In genomic region chr6:42356913-42357312, GRCm38 (mm10) we compare ENCODE assay signal across 38 mouse cellular contexts. TPM values are rescaled to one million over a fixed set of nuclear protein-coding genes. Genes with fewer than 3 reads are reported as not detected.
A peak's percentile ranks its signal among the peaks of the same experiment; 100 is the strongest.
DNase-seq lines count a peak whose midpoint lies in the region; ATAC-seq lines count a peak whose summit lies in the region.
"Had no signal": no experiment of that assay in that cellular context is flagged by ENCODE, and none has a peak within 500 bp of the region (broad histone marks: within the 10 kb centered on the region; RNA-seq: fewer than 3 reads in every experiment).

No protein-coding gene starts in this region.

- intact Hi-C loops in heart, postnatal 14 days (cut with DNase I): loop anchor here (2.0 kb wide), 1 partner anchor 14 kb away; no protein-coding TSS in a partner anchor

- H3K4me2 ChIP-seq in heart, embryonic 13.5 days: no peak overlapping the region
- H3K4me2 ChIP-seq in intestine, embryonic 15.5 days (replicated peaks): no peak overlapping the region
- H3K4me2 ChIP-seq in stomach, embryonic 14.5 days (replicated peaks; ENCODE audit: low read depth, low read length): no peak overlapping the region
- H3K4me2 ChIP-seq in kidney, embryonic 16.5 days (replicated peaks; ENCODE audit: low read depth, low read length): no peak overlapping the region
- H3K4me2 ChIP-seq in kidney, embryonic 14.5 days (replicated peaks; ENCODE audit: low read depth, low read length): no peak overlapping the region
- H3K4me2 ChIP-seq: forebrain, embryonic 13.5 days; kidney, embryonic 15.5 days; limb, embryonic 12.5 days; liver, embryonic 15.5 days; lung, embryonic 14.5 days; midbrain, embryonic 15.5 days had no signal

- no peak overlapping the region for H3K4me3 ChIP-seq in heart, embryonic 13.5 days
- H3K4me3 ChIP-seq in intestine, embryonic 15.5 days (replicated peaks): no peak overlapping the region
- H3K4me3 ChIP-seq in stomach, embryonic 14.5 days (ENCODE audit: low read depth, low read length): no peak overlapping the region
- H3K4me3 ChIP-seq in kidney, embryonic 16.5 days (ENCODE audit: low read length): no peak overlapping the region
- H3K4me3 ChIP-seq in kidney, embryonic 14.5 days (ENCODE audit: low read length): no peak overlapping the region
- H3K4me3 ChIP-seq: forebrain, embryonic 13.5 days; kidney, embryonic 15.5 days; layer of hippocampus, adult 2 months; left cerebral cortex, adult 2 months; limb, embryonic 12.5 days; liver, embryonic 15.5 days; midbrain, embryonic 10.5 days; midbrain, embryonic 15.5 days had no signal

- DNase-seq in heart, postnatal 14 days: no peak
- peak; percentile 9 for DNase-seq in R1 (ENCODE audit: low read depth, low spot score)
- DNase-seq: adrenal gland, adult 2 months; B cell, adult 2 months; cerebellum, adult 8-10 months; cerebellum, postnatal 25 days; gastrocnemius, postnatal 14 days; heart, adult 18-20 months; kidney, postnatal 36 days; lung, embryonic 14.5 days; right cerebral cortex, adult 18-20 months; thymus, adult 18-20 months; thymus, postnatal 36 days had no signal

- no peak for ATAC-seq in heart, embryonic 13.5 days (ENCODE audit: extremely low read depth, insufficient number of reproducible peaks, low FRiP score, low TSS enrichment)
- ATAC-seq in intestine, embryonic 15.5 days: peak; percentile 67
- ATAC-seq in stomach, embryonic 14.5 days (ENCODE audit: insufficient number of reproducible peaks, insufficient read depth, low FRiP score, low read depth): peak; percentile 68
- no peak for ATAC-seq in kidney, embryonic 16.5 days (ENCODE audit: low FRiP score, low TSS enrichment)
- ATAC-seq in kidney, embryonic 14.5 days (ENCODE audit: low FRiP score, low TSS enrichment): no peak
- ATAC-seq: activated CD4-positive, CD25-positive, alpha-beta regulatory T cell, adult 4 months; forebrain, embryonic 13.5 days; hindbrain, embryonic 16.5 days; midbrain, embryonic 15.5 days had no signal

- H3K9me3 ChIP-seq in heart, embryonic 13.5 days: no peaks in the 10 kb centered on the region
- no peaks in the 10 kb centered on the region for H3K9me3 ChIP-seq in intestine, embryonic 15.5 days
- H3K9me3 ChIP-seq in stomach, embryonic 14.5 days (ENCODE audit: control insufficient read depth, low read depth, low read length): no peaks in the 10 kb centered on the region
- H3K9me3 ChIP-seq in kidney, embryonic 16.5 days (ENCODE audit: low read length): no peaks in the 10 kb centered on the region
- no peaks in the 10 kb centered on the region for H3K9me3 ChIP-seq in kidney, embryonic 14.5 days (ENCODE audit: control insufficient read depth, low read length)
- H3K9me3 ChIP-seq: forebrain, embryonic 13.5 days; kidney, embryonic 15.5 days; limb, embryonic 12.5 days; liver, embryonic 15.5 days; midbrain, embryonic 10.5 days; midbrain, embryonic 15.5 days had no signal

- H3K4me1 ChIP-seq in heart, embryonic 13.5 days: peaks cover 100% of the 10 kb centered on the region
- H3K4me1 ChIP-seq in intestine, embryonic 15.5 days (replicated peaks): peaks cover 26% of the 10 kb centered on the region
- H3K4me1 ChIP-seq in stomach, embryonic 14.5 days (ENCODE audit: control insufficient read depth, insufficient read depth, low read length): peaks cover 34% of the 10 kb centered on the region
- peaks cover 25% of the 10 kb centered on the region for H3K4me1 ChIP-seq in kidney, embryonic 16.5 days (ENCODE audit: insufficient read depth, low read length)
- peaks cover 15% of the 10 kb centered on the region; the same call in 1 of the 2 replicates for H3K4me1 ChIP-seq in kidney, embryonic 14.5 days (ENCODE audit: control insufficient read depth, insufficient read depth, low read length)

- no peaks in the 10 kb centered on the region for H3K27me3 ChIP-seq in heart, embryonic 13.5 days (replicated peaks)
- no peaks in the 10 kb centered on the region for H3K27me3 ChIP-seq in intestine, embryonic 15.5 days (replicated peaks)
- no peaks in the 10 kb centered on the region for H3K27me3 ChIP-seq in stomach, embryonic 14.5 days (ENCODE audit: control insufficient read depth, insufficient read depth, low read length)
- no peaks in the 10 kb centered on the region for H3K27me3 ChIP-seq in kidney, embryonic 16.5 days (ENCODE audit: insufficient read depth, low read length)
- H3K27me3 ChIP-seq in kidney, embryonic 14.5 days (ENCODE audit: control insufficient read depth, insufficient read depth, low read length): no peaks in the 10 kb centered on the region
- H3K27me3 ChIP-seq: forebrain, embryonic 13.5 days; kidney, embryonic 15.5 days; limb, embryonic 12.5 days; liver, embryonic 15.5 days; midbrain, embryonic 15.5 days had no signal

- peak overlapping the region; percentile 55; the same call in 1 of the 2 replicates for H3K27ac ChIP-seq in heart, embryonic 13.5 days (replicated peaks)
- no peak overlapping the region for H3K27ac ChIP-seq in intestine, embryonic 15.5 days
- H3K27ac ChIP-seq in stomach, embryonic 14.5 days (ENCODE audit: low read length): no peak overlapping the region
- H3K27ac ChIP-seq in kidney, embryonic 16.5 days (ENCODE audit: low read length): no peak overlapping the region
- no peak overlapping the region for H3K27ac ChIP-seq in kidney, embryonic 14.5 days (ENCODE audit: low read depth, low read length)
- H3K27ac ChIP-seq: forebrain, embryonic 13.5 days; kidney, embryonic 15.5 days; layer of hippocampus, adult 2 months; left cerebral cortex, adult 2 months; limb, embryonic 12.5 days; liver, embryonic 15.5 days; macrophage; midbrain, embryonic 10.5 days; midbrain, embryonic 15.5 days had no signal

- WGBS in heart, embryonic 13.5 days: 88% methylated on average over 5 of the region's 5 CpGs
- 90% methylated on average over 5 of the region's 5 CpGs for WGBS in intestine, embryonic 15.5 days
- WGBS in stomach, embryonic 14.5 days: 85% methylated on average over 5 of the region's 5 CpGs
- 95% methylated on average over 5 of the region's 5 CpGs for WGBS in kidney, embryonic 16.5 days
- 91% methylated on average over 5 of the region's 5 CpGs for WGBS in kidney, embryonic 14.5 days

- H3K9ac ChIP-seq in heart, embryonic 13.5 days: peak overlapping the region; percentile 62; the same call in 1 of the 2 replicates
- H3K9ac ChIP-seq in intestine, embryonic 15.5 days: no peak overlapping the region
- no peak overlapping the region for H3K9ac ChIP-seq in stomach, embryonic 14.5 days (replicated peaks; ENCODE audit: low read depth, low read length)
- H3K9ac ChIP-seq in kidney, embryonic 16.5 days (replicated peaks; ENCODE audit: low read length): no peak overlapping the region
- H3K9ac ChIP-seq in kidney, embryonic 14.5 days (ENCODE audit: low read depth, low read length): no peak overlapping the region
- H3K9ac ChIP-seq: forebrain, embryonic 13.5 days; kidney, embryonic 15.5 days; limb, embryonic 12.5 days; liver, embryonic 15.5 days; lung, embryonic 14.5 days; midbrain, embryonic 15.5 days had no signal

- H3K36me3 ChIP-seq in heart, embryonic 13.5 days: peaks cover 92% of the 10 kb centered on the region
- H3K36me3 ChIP-seq in intestine, embryonic 15.5 days: peaks cover 25% of the 10 kb centered on the region
- peaks cover 62% of the 10 kb centered on the region for H3K36me3 ChIP-seq in stomach, embryonic 14.5 days (ENCODE audit: control insufficient read depth, insufficient read depth, low read length)
- peaks cover 59% of the 10 kb centered on the region for H3K36me3 ChIP-seq in kidney, embryonic 16.5 days (ENCODE audit: insufficient read depth, low read length)
- H3K36me3 ChIP-seq in kidney, embryonic 14.5 days (ENCODE audit: control insufficient read depth, insufficient read depth, low read length): peaks cover 87% of the 10 kb centered on the region

RNA-seq across cellular contexts. Expression of gene Zyx, which starts 7.5 kb away (rescaled TPM):
- 156 and 173 TPM in 2 replicates for polyA plus RNA-seq in heart, embryonic 13.5 days (2015; fragmentation: Nextera tagmentation; extraction: Ambion mirVana)
- total RNA-seq in heart, postnatal 14 days (2021): 10 to 100 TPM; 78.9 to 88.6 TPM
- polyA plus RNA-seq in intestine, embryonic 15.5 days (2015; fragmentation: Nextera tagmentation; extraction: Ambion mirVana): 82.7 and 83.4 TPM in 2 replicates
- 112 and 117 TPM in 2 replicates for polyA plus RNA-seq in stomach, embryonic 14.5 days (2014; fragmentation: Nextera tagmentation; extraction: Ambion mirVana)
- polyA plus RNA-seq in kidney, embryonic 16.5 days (2015; fragmentation: Nextera tagmentation; extraction: Ambion mirVana): 115 and 130 TPM in 2 replicates
- polyA plus RNA-seq in kidney, embryonic 14.5 days (2014; fragmentation: Nextera tagmentation; extraction: Ambion mirVana): 87.0 and 118 TPM in 2 replicates

RNA-seq across cellular contexts. Expression of gene Epha1, which starts 16.2 kb away (rescaled TPM):
- 3.3 and 3.4 TPM in 2 replicates for polyA plus RNA-seq in heart, embryonic 13.5 days (2015; fragmentation: Nextera tagmentation; extraction: Ambion mirVana)
- under 1 TPM; 0.51 to 0.67 TPM for total RNA-seq in heart, postnatal 14 days (2021)
- 7.6 TPM in 2 replicates for polyA plus RNA-seq in intestine, embryonic 15.5 days (2015; fragmentation: Nextera tagmentation; extraction: Ambion mirVana)
- polyA plus RNA-seq in stomach, embryonic 14.5 days (2014; fragmentation: Nextera tagmentation; extraction: Ambion mirVana): 4.0 and 5.3 TPM in 2 replicates
- 8.2 and 8.6 TPM in 2 replicates for polyA plus RNA-seq in kidney, embryonic 16.5 days (2015; fragmentation: Nextera tagmentation; extraction: Ambion mirVana)
- polyA plus RNA-seq in kidney, embryonic 14.5 days (2014; fragmentation: Nextera tagmentation; extraction: Ambion mirVana): 3.1 and 3.3 TPM in 2 replicates
- total RNA-seq: layer of hippocampus, adult 2 months had no signal
- polyA plus RNA-seq: macrophage had no signal

RNA-seq across cellular contexts. Expression of gene Fam131b, which starts 32.5 kb away (rescaled TPM):
- polyA plus RNA-seq in heart, embryonic 13.5 days (2015; fragmentation: Nextera tagmentation; extraction: Ambion mirVana): 0.17 TPM in 2 replicates
- 1 to 10 TPM; 1.1 to 1.2 TPM for total RNA-seq in heart, postnatal 14 days (2021)
- polyA plus RNA-seq in intestine, embryonic 15.5 days (2015; fragmentation: Nextera tagmentation; extraction: Ambion mirVana): 0.20 and 0.25 TPM in 2 replicates
- 0.34 and 0.48 TPM in 2 replicates for polyA plus RNA-seq in stomach, embryonic 14.5 days (2014; fragmentation: Nextera tagmentation; extraction: Ambion mirVana)
- 0.11 and 0.13 TPM in 2 replicates for polyA plus RNA-seq in kidney, embryonic 16.5 days (2015; fragmentation: Nextera tagmentation; extraction: Ambion mirVana)
- polyA plus RNA-seq in kidney, embryonic 14.5 days (2014; fragmentation: Nextera tagmentation; extraction: Ambion mirVana): 0.05 and 0.11 TPM in 2 replicates
- total RNA-seq: liver, adult 2 months; neutrophil, adult 5-6 weeks had no signal
- polyA plus RNA-seq: activated CD4-positive, CD25-positive, alpha-beta regulatory T cell, adult 4 months; liver, adult 2 months; liver, embryonic 15.5 days; macrophage had no signal

RNA-seq across cellular contexts. Expression of gene Tas2r143, which starts 43.1 kb away (rescaled TPM):
- polyA plus RNA-seq in heart, embryonic 13.5 days (2015; fragmentation: Nextera tagmentation; extraction: Ambion mirVana): not detected in 2 replicates
- not detected for total RNA-seq in heart, postnatal 14 days (2021)
- polyA plus RNA-seq in intestine, embryonic 15.5 days (2015; fragmentation: Nextera tagmentation; extraction: Ambion mirVana): not detected in 2 replicates
- not detected in 2 replicates for polyA plus RNA-seq in stomach, embryonic 14.5 days (2014; fragmentation: Nextera tagmentation; extraction: Ambion mirVana)
- not detected in 2 replicates for polyA plus RNA-seq in kidney, embryonic 16.5 days (2015; fragmentation: Nextera tagmentation; extraction: Ambion mirVana)
- polyA plus RNA-seq in kidney, embryonic 14.5 days (2014; fragmentation: Nextera tagmentation; extraction: Ambion mirVana): not detected in 2 replicates
- total RNA-seq: heart, adult 18-20 months; layer of hippocampus, adult 2 months; layer of hippocampus, postnatal 14 days; left cerebral cortex, adult 2 months; left cerebral cortex, postnatal 25 days had no signal
- polyA plus RNA-seq: activated CD4-positive, CD25-positive, alpha-beta regulatory T cell, adult 4 months; embryonic facial prominence, embryonic 11.5 days; forebrain, embryonic 13.5 days; heart, postnatal 0 days; hindbrain, embryonic 11.5 days; hindbrain, embryonic 16.5 days; intestine, embryonic 14.5 days; kidney, embryonic 15.5 days; limb, embryonic 12.5 days; liver, embryonic 15.5 days; lung, embryonic 14.5 days; macrophage; midbrain, embryonic 10.5 days; midbrain, embryonic 15.5 days; neural tube, embryonic 11.5 days had no signal

RNA-seq across cellular contexts. Expression of gene Tas2r135, which starts 48.3 kb away (rescaled TPM):
- polyA plus RNA-seq in heart, embryonic 13.5 days (2015; fragmentation: Nextera tagmentation; extraction: Ambion mirVana): not detected in 2 replicates
- under 1 TPM in 1 of 2 experiments, not detected in 1; 0.39 TPM for total RNA-seq in heart, postnatal 14 days (2021)
- polyA plus RNA-seq in intestine, embryonic 15.5 days (2015; fragmentation: Nextera tagmentation; extraction: Ambion mirVana): not detected in 2 replicates
- polyA plus RNA-seq in stomach, embryonic 14.5 days (2014; fragmentation: Nextera tagmentation; extraction: Ambion mirVana): not detected in 2 replicates
- polyA plus RNA-seq in kidney, embryonic 16.5 days (2015; fragmentation: Nextera tagmentation; extraction: Ambion mirVana): not detected in 2 replicates
- not detected in 2 replicates for polyA plus RNA-seq in kidney, embryonic 14.5 days (2014; fragmentation: Nextera tagmentation; extraction: Ambion mirVana)
- total RNA-seq: gastrocnemius, postnatal 14 days; heart, adult 18-20 months; layer of hippocampus, adult 2 months; left cerebral cortex, adult 2 months; left cerebral cortex, postnatal 25 days had no signal
- polyA plus RNA-seq: adrenal gland, adult 2 months; embryonic facial prominence, embryonic 11.5 days; forebrain, embryonic 13.5 days; heart, postnatal 0 days; hindbrain, embryonic 16.5 days; kidney, embryonic 15.5 days; limb, embryonic 12.5 days; liver, adult 2 months; liver, embryonic 15.5 days; lung, embryonic 14.5 days; macrophage; midbrain, embryonic 10.5 days; midbrain, embryonic 15.5 days; neural tube, embryonic 11.5 days had no signal

Comparison
In these comparisons a context has a peak if more than half of its experiments do, and no peak if none do; other contexts are left out.
1. ATAC-seq: peak in intestine, embryonic 15.5 days (single experiment) and stomach, embryonic 14.5 days (single experiment); none in heart, embryonic 13.5 days (single experiment), kidney, embryonic 16.5 days (single experiment) and kidney, embryonic 14.5 days (single experiment).